Mouse (Mus musculus) hematopoietic stem cell, adult 5-6 weeks (primary cell): Measurements from ENCODE around the gene Pxt1. TPM values are rescaled to one million over a fixed set of nuclear protein-coding genes. Genes with fewer than 3 reads are reported as not detected.
A peak's percentile ranks its signal among the peaks of the same experiment; 100 is the strongest.

Experiments
- ATAC-seq, 2 experiments: fragments of 125-278 bp in 1 of 2; replicated peaks in 1 of 2; 2 replicates each; pipeline ENCODE4 v1.8.0; 2016 to 2017; ENCODE audit warnings: inconsistent platforms in 2 of 2, mild to moderate bottlenecking in 2 of 2, moderate number of reproducible peaks in 2 of 2, low read depth in 1 of 2, moderate TSS enrichment in 1 of 2; ENCODE audit not compliant: low FRiP score in 2 of 2, poor library complexity in 2 of 2, severe bottlenecking in 2 of 2, insufficient read depth in 1 of 2, low TSS enrichment in 1 of 2
- total RNA-seq: library from RNA; stranded (forward); fragments of 172-1452, 232-1000 nt; gene quantifications from 2 replicates; pipeline ENCODE4 v1.2.3, GENCODE M21; 2017

Pxt1 gene
- total RNA-seq, 1 experiment from 2014 or later = not detected

GRCm38 (mm10) chr17:28951831-28952799 is 8.5 kb upstream of the Pxt1 start, which contains the start of gene Kctd20:
Gene Kctd20 (plus strand): TSS chr17:28951950.
- ATAC-seq = peak; percentile 67 to 74

- ATAC-seq = peak; percentile 28 to 34; a peak in 2 of 4 replicates
Measured at GRCm38 (mm10) chr17:28950751-28951150, 7.1 kb upstream of the Pxt1 start.

GRCm38 (mm10) chr17:28948661-28949060 is 5.0 kb upstream of the Pxt1 start:
- no peak for ATAC-seq

- no peak; a peak in 2 of 4 replicates for ATAC-seq
Measured at GRCm38 (mm10) chr17:28947011-28947939, 3.6 kb upstream of the Pxt1 start.

GRCm38 (mm10) chr17:28944481-28944880 is 841 bp upstream of the Pxt1 start:
- ATAC-seq = no peak

GRCm38 (mm10) chr17:28942101-28942500 is 1.5 kb downstream of the Pxt1 start:
- no peak for ATAC-seq

GRCm38 (mm10) chr17:28940776-28941555 is 2.7 kb downstream of the Pxt1 start:
- no peak for ATAC-seq

- ATAC-seq = no peak
Measured at GRCm38 (mm10) chr17:28936622-28937345, 6.9 kb downstream of the Pxt1 start.

GRCm38 (mm10) chr17:28936133-28936532 is 7.5 kb downstream of the Pxt1 start:
- ATAC-seq = no peak

- no peak for ATAC-seq
Measured at GRCm38 (mm10) chr17:28934120-28934916, 9.3 kb downstream of the Pxt1 start.

- ATAC-seq = no peak
Measured at GRCm38 (mm10) chr17:28932274-28932673, 11.4 kb downstream of the Pxt1 start.

GRCm38 (mm10) chr17:28931436-28932211 is 12.0 kb downstream of the Pxt1 start:
- no peak for ATAC-seq

- ATAC-seq = peak; percentile 39 to 60; a peak in 1 of 4 replicates
Measured at GRCm38 (mm10) chr17:28930392-28931074, 13.1 kb downstream of the Pxt1 start.

GRCm38 (mm10) chr17:28929369-28929768 is 14.3 kb downstream of the Pxt1 start:
- ATAC-seq = no peak

- ATAC-seq = no peak
Measured at GRCm38 (mm10) chr17:28928004-28928403, 15.6 kb downstream of the Pxt1 start.
